Mouse (Mus musculus) adrenal gland (tissue): ENCODE measurements around the gene Sowahc.

ENCODE experiments used
- intact Hi-C: fragments of 180-260 bp; cut with DNase I; formaldehyde crosslinking; loops from one replicate; pipeline ENCODE4 v1.15.1; 2025
- long read RNA-seq, 2 experiments: library from polyadenylated mRNA; unstranded; transcript quantifications; one replicate each; pipeline ENCODE4 v2.0.0; 2020; ENCODE audit warnings: borderline replicate concordance in 1 of 2; ENCODE audit not compliant: insufficient replicate concordance in 1 of 2

Gene Sowahc
- long read RNA-seq, experiment 1, full-length matches to known transcripts = 7 of 7 reads
- long read RNA-seq, experiment 1, partial matches to known transcripts = 0 of 7 reads
- long read RNA-seq, experiment 1, other reads (novel, unspliced or antisense) = 0 of 7 reads
- long read RNA-seq, experiment 2, full-length matches to known transcripts = 10 of 10 reads
- long read RNA-seq, experiment 2, partial matches to known transcripts = 0 of 10 reads
- long read RNA-seq, experiment 2, other reads (novel, unspliced or antisense) = 0 of 10 reads

DNA sequence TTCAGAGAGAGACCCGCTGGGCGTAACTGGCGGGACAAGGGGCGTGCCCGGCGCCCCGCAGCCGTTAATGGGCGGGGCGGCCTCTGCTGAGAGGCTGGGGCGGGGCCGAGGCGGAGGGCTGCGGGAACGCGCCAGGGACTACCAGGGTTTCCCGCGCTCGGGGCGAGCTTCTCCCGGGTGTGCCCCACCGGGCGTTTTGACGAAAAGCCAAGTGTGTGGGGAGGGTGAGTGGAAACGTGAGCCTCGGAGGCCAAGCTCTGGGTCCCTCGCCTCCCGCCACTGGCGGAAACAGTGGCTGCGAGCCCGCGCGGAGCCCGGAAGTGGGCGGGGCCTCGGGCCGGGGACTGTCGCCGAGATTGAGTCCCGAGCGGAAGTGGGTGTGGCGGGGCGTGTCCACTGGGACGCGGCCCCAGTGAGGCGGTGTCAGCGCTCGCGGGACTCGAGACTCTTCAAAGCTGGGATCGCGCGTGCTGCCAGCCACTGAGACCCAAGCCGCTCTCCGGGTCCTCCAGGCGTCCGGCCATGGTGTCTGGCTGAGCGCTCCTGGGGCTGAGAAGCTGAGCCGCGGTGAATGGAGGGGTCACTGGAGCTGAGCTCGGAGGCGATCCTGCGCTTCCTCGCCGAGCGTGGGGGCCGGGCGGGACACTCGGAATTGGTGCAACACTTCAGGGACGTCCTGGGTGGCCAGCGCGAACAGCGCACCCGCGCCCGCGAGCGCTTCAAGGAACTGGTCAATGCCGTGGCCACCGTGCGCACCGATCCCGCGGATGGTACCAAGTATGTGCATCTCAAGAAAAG lies at the start of gene Sowahc, which contains the start of gene Sept10:
Gene Sowahc (plus strand): TSS at position 481 of the 798 bp plus-strand sequence.
Gene Sept10 (minus strand): TSS at position 375 of the 798 bp plus-strand sequence.
- intact Hi-C loops = loop anchor here (5.0 kb wide), 1 partner anchor 71 kb away; no protein-coding TSS in a partner anchor

DNA sequence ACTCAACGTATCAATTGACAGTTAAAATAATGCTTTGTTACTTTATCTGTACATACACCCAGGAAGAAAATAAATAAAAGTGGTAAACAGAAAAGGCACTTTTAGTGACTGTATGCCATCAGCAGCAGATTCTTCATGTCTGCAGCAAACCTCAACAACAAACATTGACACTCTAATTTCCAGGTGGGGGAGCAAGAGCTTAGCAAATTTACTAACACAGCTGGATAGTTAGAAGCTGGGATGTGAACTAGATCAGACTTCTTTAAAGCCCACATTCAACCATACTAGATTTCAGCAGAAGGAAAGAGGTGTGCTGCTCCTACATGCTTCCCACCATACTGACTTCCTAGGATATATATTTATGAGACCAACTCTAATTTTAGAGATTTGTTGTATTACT lies 49.2 kb upstream of the Sowahc start:
- intact Hi-C loops = no loop called here

DNA sequence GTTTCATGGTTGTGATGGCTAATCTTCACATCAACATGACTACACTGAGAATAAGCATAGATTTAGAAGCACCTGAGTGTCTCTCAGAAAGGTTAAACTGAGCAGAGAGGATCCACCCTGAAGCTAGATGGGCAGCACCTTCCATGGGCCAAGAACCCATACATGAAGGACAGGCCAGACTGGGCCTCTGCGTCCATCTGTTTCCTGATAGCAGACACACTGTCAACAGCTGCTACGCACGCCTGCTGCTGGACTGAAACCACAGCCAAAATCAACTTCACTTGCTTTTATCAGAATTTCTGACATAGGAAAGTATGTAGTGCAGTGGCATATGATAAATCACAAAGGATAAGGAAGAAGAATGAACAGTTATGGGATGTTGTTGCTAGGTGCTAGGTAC lies 42.1 kb upstream of the Sowahc start:
- intact Hi-C loops = no loop called here

DNA sequence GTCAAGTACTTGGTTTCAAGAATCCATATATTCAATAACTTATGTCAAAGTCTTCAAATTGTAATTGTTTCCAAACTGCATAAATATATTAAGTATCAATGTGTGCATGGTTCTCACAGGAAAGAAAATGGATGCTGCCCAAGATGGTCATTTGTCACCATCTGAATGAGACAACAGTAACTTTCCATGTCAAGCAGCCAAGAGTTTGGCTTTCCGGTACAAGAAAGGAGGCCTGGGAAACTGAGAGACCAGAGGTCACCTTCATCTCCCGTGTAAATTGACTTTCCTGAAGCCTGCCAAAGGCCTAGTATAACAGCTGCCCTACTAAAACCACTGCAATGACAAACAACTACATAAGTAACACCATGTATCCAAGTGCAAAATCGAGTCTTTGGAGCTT lies 39.4 kb upstream of the Sowahc start:
- intact Hi-C loops = no loop called here

DNA sequence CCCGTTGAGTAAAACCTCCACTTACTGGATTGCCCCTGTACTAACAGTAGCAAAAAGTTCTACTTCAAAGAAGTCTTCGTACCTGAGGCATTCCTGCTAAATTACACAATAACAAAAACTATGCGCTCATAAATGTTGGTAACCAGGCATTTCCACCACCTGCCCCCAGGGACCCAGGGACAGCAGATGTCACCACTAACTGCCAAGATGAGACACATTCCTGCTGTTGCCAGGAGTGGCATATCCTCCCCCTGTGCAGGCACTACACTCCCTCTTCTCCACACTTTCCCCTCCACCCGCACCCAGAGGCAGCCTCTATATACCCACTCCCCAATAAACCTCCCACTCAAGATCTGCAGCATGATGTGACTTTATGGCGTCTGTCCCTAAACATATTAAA lies 26.9 kb upstream of the Sowahc start:
- intact Hi-C loops = no loop called here

DNA sequence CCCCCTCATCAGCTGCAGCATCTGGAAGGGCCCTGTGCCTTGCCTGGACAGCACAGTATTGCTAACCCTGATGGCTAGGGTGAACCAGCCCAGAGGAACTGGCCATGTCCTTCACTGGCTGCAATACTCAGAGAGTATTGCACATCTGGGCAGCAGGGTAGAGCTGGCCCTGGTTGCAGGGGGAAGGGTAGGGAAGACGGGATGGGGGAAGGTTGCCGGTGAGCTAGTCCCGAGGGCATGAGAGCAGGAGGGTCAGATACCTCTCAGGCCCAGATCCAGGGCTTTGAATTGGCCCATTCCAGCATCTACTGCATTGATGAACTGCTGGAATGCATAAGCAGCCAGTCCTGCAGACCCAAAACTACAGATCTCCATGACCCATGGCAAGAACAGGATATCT lies 25.0 kb upstream of the Sowahc start:
- intact Hi-C loops = no loop called here

DNA sequence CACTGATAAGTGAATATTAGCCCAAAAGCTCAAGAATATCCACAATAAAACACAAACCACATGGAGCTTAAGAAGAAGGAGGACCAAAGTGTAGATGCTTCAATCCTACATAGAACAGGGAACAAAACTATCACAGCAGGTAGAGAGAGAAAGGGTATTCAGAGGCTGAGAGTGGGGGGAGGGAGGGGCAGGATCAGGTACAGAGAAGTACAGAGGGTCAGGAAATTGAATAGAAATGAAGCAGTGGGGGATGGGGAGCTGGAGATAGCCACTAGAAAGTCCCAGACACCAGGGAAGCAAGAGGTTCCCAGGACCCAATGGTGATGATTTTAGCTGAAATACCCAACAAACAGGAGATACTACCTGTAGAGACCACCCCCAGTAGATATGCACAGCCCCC lies 21.7 kb upstream of the Sowahc start:
- intact Hi-C loops = no loop called here

DNA sequence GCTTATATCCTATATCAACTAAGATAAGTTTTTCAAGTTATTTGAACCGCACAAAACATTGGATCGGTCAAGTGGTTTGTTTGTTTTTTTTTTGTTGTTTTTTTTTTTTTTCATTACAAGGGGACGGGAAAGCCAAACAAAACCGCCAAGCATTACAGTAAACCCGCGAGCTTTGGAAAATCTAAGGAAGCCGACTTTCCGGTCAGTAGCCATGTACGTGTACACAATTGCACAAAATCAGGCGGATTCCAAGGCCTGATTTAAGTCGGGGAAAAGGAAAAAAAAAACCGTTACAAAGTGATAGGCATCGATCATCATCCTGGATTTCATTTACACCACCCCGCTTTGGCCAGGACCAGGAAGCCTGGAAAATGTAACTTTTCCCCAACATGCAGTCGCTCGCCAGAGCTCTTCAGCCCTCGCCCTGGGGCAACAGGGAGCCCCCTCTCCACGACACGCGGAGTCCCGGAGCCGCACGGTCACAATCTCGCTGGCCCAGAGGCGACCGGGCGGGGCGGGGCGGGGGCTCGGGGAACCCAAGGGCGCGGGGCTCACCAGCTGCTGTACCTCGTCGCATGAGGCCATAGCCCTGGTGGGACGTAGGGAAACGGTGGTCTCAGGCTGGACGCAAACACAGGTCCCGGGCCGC lies 805 bp upstream of the Sowahc start:
- intact Hi-C loops = loop anchor here (5.0 kb wide), 1 partner anchor 71 kb away; no protein-coding TSS in a partner anchor

DNA sequence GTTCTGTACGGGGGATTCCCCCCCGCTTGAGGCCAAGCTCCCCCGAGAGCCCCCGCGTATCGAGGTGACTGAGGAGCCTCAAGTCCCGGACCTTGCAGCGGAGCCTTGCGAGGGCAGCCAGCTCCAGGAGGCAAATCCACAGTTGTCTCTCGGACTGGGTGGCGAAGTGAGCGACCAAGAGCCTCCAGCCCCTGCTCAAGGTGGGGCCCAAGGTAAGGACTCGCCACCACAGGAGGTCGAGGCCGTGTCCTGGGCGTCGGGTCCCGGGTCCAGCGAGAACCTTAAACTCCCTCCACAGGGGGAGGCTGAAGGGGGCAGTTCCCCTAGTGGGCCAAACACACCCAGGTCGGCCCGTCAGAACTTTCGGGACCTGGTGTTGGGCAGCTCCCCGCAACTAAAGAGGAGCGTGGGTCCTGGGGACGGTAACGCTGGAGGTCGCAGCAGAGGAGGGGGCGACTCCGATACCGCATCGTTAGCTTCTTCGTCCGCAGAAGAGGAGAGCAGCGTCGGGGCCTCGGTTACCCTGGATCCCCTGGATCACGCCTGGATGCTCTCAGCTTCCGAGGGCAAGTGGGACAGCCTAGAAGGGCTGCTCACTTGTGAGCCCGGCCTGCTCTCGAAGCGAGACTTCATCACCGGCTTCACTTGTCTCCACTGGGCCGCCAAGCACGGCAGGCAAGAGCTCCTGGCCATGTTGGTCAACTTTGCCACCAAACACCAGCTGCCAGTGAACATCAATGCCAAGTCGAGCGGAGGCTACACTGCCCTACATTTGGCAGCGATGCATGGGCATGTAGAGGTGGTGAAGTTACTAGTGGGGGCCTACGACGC lies 733 bp downstream of the Sowahc start:
- intact Hi-C loops = loop anchor here (5.0 kb wide), 1 partner anchor 70 kb away; no protein-coding TSS in a partner anchor

DNA sequence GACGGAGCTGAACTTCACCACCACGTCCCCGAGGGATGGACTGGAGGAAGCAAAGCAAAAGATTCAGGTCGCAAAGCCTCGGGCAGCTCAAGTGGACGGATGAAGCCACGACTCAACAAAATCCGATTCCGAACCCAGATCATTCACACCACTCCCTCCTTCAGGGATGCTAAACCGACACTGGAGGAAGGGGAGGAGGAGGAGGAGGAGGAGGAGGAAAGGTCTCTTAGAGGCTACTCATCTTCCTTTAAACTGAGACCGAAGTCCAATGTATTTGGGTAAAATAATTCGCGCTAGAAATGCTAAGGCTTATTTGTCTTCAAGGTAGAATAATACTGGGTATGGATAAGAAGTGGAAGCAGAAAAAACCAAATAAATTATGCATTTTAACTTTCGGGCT lies 1.5 kb downstream of the Sowahc start:
- intact Hi-C loops = loop anchor here (5.0 kb wide), 1 partner anchor 69 kb away; no protein-coding TSS in a partner anchor

DNA sequence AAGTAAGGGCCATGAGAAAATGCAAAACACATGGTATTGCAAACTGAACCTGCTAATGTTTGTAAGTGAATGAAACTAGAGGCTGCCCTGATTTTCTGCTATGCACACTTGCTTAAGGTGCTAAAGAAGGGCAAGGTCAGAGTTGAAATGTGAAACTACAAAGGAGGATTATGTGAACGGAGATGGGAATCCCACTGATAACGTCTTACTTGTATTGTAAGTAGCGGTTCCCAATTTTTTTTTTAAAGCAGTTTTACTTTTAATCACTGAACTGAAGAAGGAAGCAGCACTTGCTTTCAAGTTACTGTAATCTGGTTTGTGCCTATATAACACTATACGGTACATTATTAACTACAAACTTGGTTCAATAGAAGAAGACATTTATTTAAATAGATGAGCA lies 2.1 kb downstream of the Sowahc start:
- intact Hi-C loops = loop anchor here (5.0 kb wide), 1 partner anchor 68 kb away; no protein-coding TSS in a partner anchor

DNA sequence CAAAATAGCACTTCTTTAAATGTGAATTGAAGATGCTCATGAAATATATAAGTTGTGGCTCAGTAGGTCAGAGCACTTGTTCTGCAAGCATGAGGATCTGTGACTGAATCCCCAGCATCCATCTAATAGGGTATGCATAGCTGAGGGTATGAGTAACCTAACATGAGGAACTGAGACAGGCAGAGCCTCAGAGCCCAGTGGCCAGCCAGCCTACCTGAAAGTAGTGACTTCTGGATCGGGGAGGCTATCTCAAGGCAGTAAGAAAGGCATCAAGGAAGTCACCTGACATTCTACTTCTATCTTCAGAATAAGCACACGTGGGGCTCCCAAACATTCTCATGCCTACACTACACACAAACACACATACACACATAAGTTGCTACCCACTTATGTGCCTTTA lies 3.4 kb downstream of the Sowahc start:
- intact Hi-C loops = no loop called here

DNA sequence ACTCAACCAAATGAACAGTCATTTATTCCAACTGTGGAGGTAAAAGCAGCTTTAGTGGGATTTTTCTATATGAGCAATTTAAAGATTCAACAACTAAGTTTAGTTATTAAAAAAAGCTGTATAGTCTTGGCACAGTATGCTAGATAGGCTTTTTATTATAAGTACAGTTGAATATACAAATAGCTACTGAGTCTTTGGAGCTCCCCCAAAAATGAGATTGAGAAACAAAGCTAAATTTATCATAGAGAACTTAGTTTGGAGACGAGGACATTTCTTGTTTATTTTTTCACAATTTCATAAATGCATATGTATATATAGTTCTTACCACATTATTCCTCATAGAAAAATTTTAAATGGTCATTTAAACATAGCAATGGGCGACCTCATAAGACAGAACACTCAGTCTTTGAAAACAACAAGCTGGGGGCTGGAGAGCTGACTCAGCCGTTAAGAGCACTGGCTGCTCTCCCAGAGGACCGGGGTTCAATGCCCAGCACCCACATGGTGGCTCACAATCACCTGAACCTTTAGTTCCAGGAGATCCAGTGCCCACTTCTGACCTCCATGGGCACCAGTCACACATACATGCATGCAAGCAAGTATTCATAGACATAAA lies 7.6 kb downstream of the Sowahc start:
- intact Hi-C loops = no loop called here

DNA sequence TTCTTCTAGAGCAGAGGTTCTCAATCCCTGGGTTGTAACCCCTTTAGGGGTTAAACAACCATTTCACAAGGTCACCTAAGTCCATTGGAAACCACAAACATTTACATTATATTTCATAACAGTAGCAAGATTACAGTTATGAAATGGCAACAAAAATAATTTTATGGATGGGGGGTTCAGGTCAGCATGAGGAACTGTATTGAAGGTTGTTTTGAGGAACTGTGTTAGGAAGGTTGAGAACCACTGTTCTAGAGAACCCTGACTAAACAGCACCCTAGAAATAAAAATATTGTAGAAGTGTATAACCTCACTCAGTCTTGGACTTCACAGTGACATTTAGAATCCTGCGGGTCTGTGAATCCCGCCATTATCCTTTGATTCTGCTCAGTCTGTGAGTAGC lies 13.5 kb downstream of the Sowahc start:
- intact Hi-C loops = no loop called here

DNA sequence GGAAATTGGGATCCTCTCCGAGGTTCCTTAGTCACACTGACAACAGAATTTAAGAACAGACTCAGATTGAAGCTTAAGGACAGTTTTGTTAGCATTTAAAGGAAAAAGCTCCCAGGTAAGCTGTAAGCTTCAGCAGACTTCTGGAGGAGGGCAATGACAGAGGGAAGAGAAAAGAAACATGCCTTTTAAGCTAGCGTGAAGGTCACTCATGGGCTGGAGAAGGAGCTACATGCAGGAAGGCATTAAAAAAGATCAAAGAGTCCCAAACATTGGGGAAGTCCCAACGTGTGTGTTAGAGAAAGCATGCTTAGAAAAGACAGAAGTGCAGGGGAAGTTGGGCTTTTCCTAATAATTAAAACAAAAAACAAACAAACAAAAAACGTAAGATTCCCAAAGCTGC lies 14.1 kb downstream of the Sowahc start:
- intact Hi-C loops = no loop called here

DNA sequence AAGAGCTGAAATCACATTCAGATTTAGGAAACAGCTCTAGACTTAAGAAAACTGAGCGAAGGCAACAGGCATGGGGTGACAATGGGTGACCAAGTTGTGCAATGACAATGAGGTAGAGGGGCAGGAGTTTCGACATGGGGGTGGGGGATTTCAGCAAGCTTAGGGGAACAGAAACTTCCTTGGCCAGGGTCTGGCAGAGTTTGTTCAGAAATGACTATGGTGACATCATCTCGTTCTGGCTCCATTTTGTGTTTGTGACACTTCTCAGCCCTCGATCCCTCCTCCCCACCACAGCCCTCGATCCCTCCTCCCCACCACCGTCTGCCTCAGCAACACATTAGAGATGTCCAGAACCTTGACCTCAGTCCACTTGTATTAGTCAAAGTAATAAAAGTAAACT lies 14.7 kb downstream of the Sowahc start:
- intact Hi-C loops = no loop called here

DNA sequence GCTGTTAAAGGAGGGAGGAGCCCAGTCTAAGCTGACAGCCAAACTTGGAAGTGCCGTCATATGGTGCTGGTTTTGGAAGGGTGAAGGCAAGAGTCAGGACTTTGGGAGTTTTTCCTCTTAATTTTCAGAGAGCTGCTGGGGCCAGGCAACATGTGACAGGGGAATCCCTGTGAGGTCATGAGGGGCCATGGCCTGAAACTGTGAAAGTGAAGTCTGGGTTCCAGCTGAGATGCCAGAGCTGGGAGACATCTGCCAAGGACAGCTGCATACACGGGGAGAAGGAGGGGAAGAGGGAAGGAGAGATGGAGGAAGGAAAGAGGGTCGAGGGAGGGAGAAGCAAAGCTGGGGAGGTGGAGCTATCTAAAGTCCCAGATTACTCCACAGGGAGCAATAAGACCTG lies 16.0 kb downstream of the Sowahc start:
- intact Hi-C loops = no loop called here

DNA sequence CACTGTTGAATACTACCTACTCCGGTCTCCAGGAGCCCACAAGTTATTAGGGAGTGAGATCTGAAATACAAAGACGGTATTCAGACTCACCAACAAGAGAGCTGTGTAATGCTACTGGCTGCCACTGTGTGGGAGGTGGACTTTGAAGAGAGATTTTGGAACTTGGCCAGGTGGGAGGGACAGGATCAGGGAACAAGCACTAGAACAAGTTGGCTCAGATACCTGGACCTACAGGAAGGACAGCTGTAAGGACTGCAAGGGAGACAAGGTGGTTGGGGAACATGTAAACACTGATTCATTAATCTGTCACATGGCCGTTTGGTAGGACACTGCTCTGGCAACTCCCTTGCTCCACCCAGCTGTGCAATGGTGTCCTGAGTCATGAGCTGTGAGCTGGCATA lies 19.4 kb downstream of the Sowahc start:
- intact Hi-C loops = no loop called here

DNA sequence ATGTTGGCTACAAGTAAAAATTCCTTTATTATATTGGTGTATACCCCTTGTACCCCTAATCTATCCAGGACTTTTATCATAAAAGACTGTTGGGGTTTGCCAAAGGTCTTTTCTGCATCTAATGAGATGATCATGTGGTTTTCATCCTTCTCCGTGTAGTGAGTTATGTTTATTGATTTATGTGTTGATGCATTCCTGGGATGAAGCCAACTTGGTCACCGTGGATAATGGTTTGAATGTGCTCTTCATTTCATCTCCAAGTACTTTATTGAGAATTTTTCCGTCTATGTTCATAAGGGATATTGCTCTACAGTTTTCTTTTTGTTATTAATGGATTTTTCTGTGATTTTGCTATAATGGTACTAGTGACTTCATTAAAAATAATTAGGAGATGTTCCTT lies 27.8 kb downstream of the Sowahc start:
- intact Hi-C loops = no loop called here

DNA sequence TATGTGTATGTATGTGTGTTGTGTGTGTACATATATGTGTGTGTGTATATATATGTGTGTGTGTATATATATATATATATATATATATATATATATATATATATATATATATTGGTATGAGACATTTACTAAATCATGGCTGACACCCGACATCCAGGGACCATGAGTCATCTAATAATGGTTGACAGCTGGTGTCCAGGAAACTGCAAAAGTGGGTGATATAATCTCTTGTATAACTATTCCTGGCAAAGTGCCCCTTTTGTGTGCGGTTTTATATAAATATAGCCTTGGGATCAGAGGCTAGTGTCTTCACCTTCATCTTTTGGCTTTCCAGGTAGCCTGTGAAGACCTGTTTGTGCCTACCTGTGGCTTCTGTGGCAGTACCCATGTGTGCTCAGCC lies 28.9 kb downstream of the Sowahc start:
- intact Hi-C loops = no loop called here

DNA sequence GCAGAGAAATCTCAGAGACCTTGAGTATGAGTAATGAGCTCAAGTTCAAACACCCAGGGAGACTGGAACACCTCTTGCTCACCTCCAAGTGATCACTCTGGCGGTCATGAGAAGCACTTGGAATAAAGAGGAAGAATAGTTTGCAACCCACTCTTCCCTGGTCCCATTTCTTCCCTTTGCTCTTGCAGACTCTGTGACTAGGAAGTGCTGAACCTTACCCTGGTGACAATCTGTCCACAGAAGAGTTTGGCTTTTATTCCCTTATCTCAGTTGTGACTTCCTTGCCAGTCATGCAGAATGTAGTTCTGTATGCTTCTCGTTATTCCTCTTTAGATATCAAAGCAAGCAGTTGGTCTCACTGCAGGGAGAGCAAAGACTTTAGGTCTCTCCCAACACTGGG lies 30.2 kb downstream of the Sowahc start:
- intact Hi-C loops = no loop called here
